Mouse (Mus musculus): ENCODE data around the gene Rbms3. TPM values are rescaled to one million over a fixed set of nuclear protein-coding genes. Genes with fewer than 3 reads are reported as not detected.

Rbms3 gene
- polyA plus RNA-seq (2015; fragmentation: Nextera tagmentation; extraction: Ambion mirVana), result 48.9 and 63.2 TPM in 2 replicates

- H3K4me3 ChIP-seq (ENCODE audit: low read depth, low read length), result no peak within 1 kb of the TSS
- no peak within 1 kb of the TSS for H3K4me2 ChIP-seq (replicated peaks; ENCODE audit: low read depth, low read length)
- WGBS, result 70% methylated on average over 9 of the region's 9 CpGs
- no peaks in the 10 kb centered on the region for H3K36me3 ChIP-seq (ENCODE audit: insufficient read depth, low read length)
- no peaks in the 10 kb centered on the region for H3K4me1 ChIP-seq (ENCODE audit: insufficient read depth, low read depth, low read length)
- TF ChIP-seq CTCF (IDR thresholded peaks at IDR 0.05) (no peak), EP300 (IDR thresholded peaks at IDR 0.05) (no peak)
- no peak within 1 kb of the TSS for H3K27ac ChIP-seq (ENCODE audit: low read length)
- no peaks in the 10 kb centered on the region for H3K9me3 ChIP-seq (ENCODE audit: low read length)
- H3K27me3 ChIP-seq (replicated peaks; ENCODE audit: insufficient read depth, low read length), result no peaks in the 10 kb centered on the region
- H3K9ac ChIP-seq (replicated peaks; ENCODE audit: low read depth), result no peak within 1 kb of the TSS
- ATAC-seq, result no peak
- DNase-seq (ENCODE audit: low spot score), result no peak
Observed at GRCm38 (mm10) chr9:117629771-117630170, at the start of gene Rbms3. TSS of gene Rbms3 (minus strand) at chr9:117629913.

GRCm38 (mm10) chr9:117673311-117673710 is 43.6 kb upstream of the Rbms3 start:
- Histone ChIP-seq H3K27ac (ENCODE audit: low read length) (no peak overlapping the region), H3K4me1 (ENCODE audit: insufficient read depth, low read depth, low read length) (no peaks in the 10 kb centered on the region), H3K9ac (replicated peaks; ENCODE audit: low read depth) (no peak overlapping the region), H3K36me3 (ENCODE audit: insufficient read depth, low read length) (no peaks in the 10 kb centered on the region), H3K4me3 (ENCODE audit: low read depth, low read length) (no peak overlapping the region), H3K9me3 (ENCODE audit: low read length) (no peaks in the 10 kb centered on the region), H3K4me2 (replicated peaks; ENCODE audit: low read depth, low read length) (no peak overlapping the region), H3K27me3 (replicated peaks; ENCODE audit: insufficient read depth, low read length) (no peaks in the 10 kb centered on the region)
- DNase-seq (ENCODE audit: low spot score) (no peak), ATAC-seq (no peak)
- TF ChIP-seq CTCF (IDR thresholded peaks at IDR 0.05), result no peak
- TF ChIP-seq EP300 (IDR thresholded peaks at IDR 0.05), result no peak
- 77% methylated on average over 5 of the region's 5 CpGs for WGBS

GRCm38 (mm10) chr9:117654626-117655025 is 24.9 kb upstream of the Rbms3 start:
- WGBS, result 55% methylated on average over 2 of the region's 2 CpGs
- Histone ChIP-seq H3K36me3 (ENCODE audit: insufficient read depth, low read length) (no peaks in the 10 kb centered on the region), H3K9ac (replicated peaks; ENCODE audit: low read depth) (no peak overlapping the region), H3K9me3 (ENCODE audit: low read length) (no peaks in the 10 kb centered on the region), H3K4me2 (replicated peaks; ENCODE audit: low read depth, low read length) (no peak overlapping the region), H3K27me3 (replicated peaks; ENCODE audit: insufficient read depth, low read length) (no peaks in the 10 kb centered on the region), H3K27ac (ENCODE audit: low read length) (no peak overlapping the region), H3K4me3 (ENCODE audit: low read depth, low read length) (no peak overlapping the region), H3K4me1 (ENCODE audit: insufficient read depth, low read depth, low read length) (no peaks in the 10 kb centered on the region)
- DNase-seq (ENCODE audit: low spot score) (peak; percentile 21), ATAC-seq (no peak)
- TF ChIP-seq CTCF (IDR thresholded peaks at IDR 0.05), result no peak

GRCm38 (mm10) chr9:117653641-117654040 is 23.9 kb upstream of the Rbms3 start:
- H3K9ac ChIP-seq (replicated peaks; ENCODE audit: low read depth), result no peak overlapping the region
- H3K27me3 ChIP-seq (replicated peaks; ENCODE audit: insufficient read depth, low read length), result no peaks in the 10 kb centered on the region
- no peaks in the 10 kb centered on the region for H3K9me3 ChIP-seq (ENCODE audit: low read length)
- ATAC-seq, result no peak
- H3K4me1 ChIP-seq (ENCODE audit: insufficient read depth, low read depth, low read length), result no peaks in the 10 kb centered on the region
- no peaks in the 10 kb centered on the region for H3K36me3 ChIP-seq (ENCODE audit: insufficient read depth, low read length)
- 21% methylated on average over 5 of the region's 5 CpGs for WGBS
- no peak overlapping the region for H3K27ac ChIP-seq (ENCODE audit: low read length)
- no peak overlapping the region for H3K4me2 ChIP-seq (replicated peaks; ENCODE audit: low read depth, low read length)
- peak; percentile 64 for DNase-seq (ENCODE audit: low spot score)
- TF ChIP-seq CTCF (IDR thresholded peaks at IDR 0.05), result no peak
- peak; percentile 35; the same call in 1 of the 2 replicates for TF ChIP-seq EP300 (IDR thresholded peaks at IDR 0.05)
- H3K4me3 ChIP-seq (ENCODE audit: low read depth, low read length), result no peak overlapping the region

GRCm38 (mm10) chr9:117646131-117646530 is 16.4 kb upstream of the Rbms3 start:
- Histone ChIP-seq H3K4me1 (ENCODE audit: insufficient read depth, low read depth, low read length) (no peaks in the 10 kb centered on the region), H3K4me3 (ENCODE audit: low read depth, low read length) (no peak overlapping the region), H3K9ac (replicated peaks; ENCODE audit: low read depth) (no peak overlapping the region), H3K27ac (ENCODE audit: low read length) (no peak overlapping the region), H3K9me3 (ENCODE audit: low read length) (no peaks in the 10 kb centered on the region), H3K27me3 (replicated peaks; ENCODE audit: insufficient read depth, low read length) (no peaks in the 10 kb centered on the region), H3K36me3 (ENCODE audit: insufficient read depth, low read length) (no peaks in the 10 kb centered on the region), H3K4me2 (replicated peaks; ENCODE audit: low read depth, low read length) (no peak overlapping the region)
- no peak for ATAC-seq
- DNase-seq (ENCODE audit: low spot score), result no peak
- no peak for TF ChIP-seq CTCF (IDR thresholded peaks at IDR 0.05)
- TF ChIP-seq EP300 (IDR thresholded peaks at IDR 0.05), result no peak
- WGBS, result 69% methylated on average over 2 of the region's 2 CpGs

GRCm38 (mm10) chr9:117641090-117641782 is 11.5 kb upstream of the Rbms3 start:
- ATAC-seq, result no peak
- TF ChIP-seq EP300 (IDR thresholded peaks at IDR 0.05) (no peak), CTCF (IDR thresholded peaks at IDR 0.05) (no peak)
- H3K4me2 ChIP-seq (replicated peaks; ENCODE audit: low read depth, low read length), result no peak overlapping the region
- no peaks in the 10 kb centered on the region for H3K4me1 ChIP-seq (ENCODE audit: insufficient read depth, low read depth, low read length)
- DNase-seq (ENCODE audit: low spot score), result no peak
- H3K9ac ChIP-seq (replicated peaks; ENCODE audit: low read depth), result no peak overlapping the region
- no peaks in the 10 kb centered on the region for H3K36me3 ChIP-seq (ENCODE audit: insufficient read depth, low read length)
- no peak overlapping the region for H3K4me3 ChIP-seq (ENCODE audit: low read depth, low read length)
- 72% methylated on average over 4 of the region's 4 CpGs for WGBS
- H3K9me3 ChIP-seq (ENCODE audit: low read length), result no peaks in the 10 kb centered on the region
- H3K27ac ChIP-seq (ENCODE audit: low read length), result no peak overlapping the region
- H3K27me3 ChIP-seq (replicated peaks; ENCODE audit: insufficient read depth, low read length), result no peaks in the 10 kb centered on the region
